Mouse (Mus musculus) small intestine, adult 2 months (tissue): ENCODE measurements around the gene Mmp14. TPM values are rescaled to one million over a fixed set of nuclear protein-coding genes. Genes with fewer than 3 reads are reported as not detected.

Experiments used
- H3K27ac ChIP-seq: fragments of 200-500 bp; 2 replicates; pipeline ENCODE4 v1.5.1; 2012; ENCODE audit warnings: low read depth, low read length, control low read depth, inconsistent platforms; ENCODE audit not compliant: insufficient read depth
- H3K27me3 ChIP-seq: fragments of 200-500 bp; 2 replicates; pipeline ENCODE4 v1.6.1; 2012; ENCODE audit warnings: mild to moderate bottlenecking, moderate library complexity, low read length, inconsistent platforms; ENCODE audit not compliant: control insufficient read depth, insufficient read depth
- H3K36me3 ChIP-seq: fragments of 200-500 bp; 2 replicates; pipeline ENCODE4 v1.6.1; 2012; ENCODE audit warnings: mild to moderate bottlenecking, low read length, control low read depth, inconsistent platforms; ENCODE audit not compliant: control insufficient read depth, insufficient read depth
- H3K4me1 ChIP-seq: fragments of 200-500 bp; 2 replicates; pipeline ENCODE4 v1.6.1; 2012; ENCODE audit warnings: low read length, inconsistent platforms, mixed read lengths; ENCODE audit not compliant: control insufficient read depth, insufficient read depth, insufficient read length
- H3K4me3 ChIP-seq: fragments of 200-500 bp; 2 replicates; pipeline ENCODE4 v1.5.1; 2012; ENCODE audit warnings: low read depth, mild to moderate bottlenecking, control low read depth, inconsistent platforms, low read length, moderate library complexity
- CTCF ChIP-seq: fragments of 200-500 bp; IDR thresholded peaks from 2 replicates; pipeline ENCODE4 v1.5.1; 2012; ENCODE audit warnings: low read depth, mild to moderate bottlenecking, control low read depth, inconsistent platforms, low read length, moderate library complexity, mixed read lengths; ENCODE audit not compliant: insufficient replicate concordance, insufficient read length; ENCODE audit errors: extremely low read depth
- POLR2A ChIP-seq: fragments of 200-500 bp; IDR thresholded peaks from 2 replicates; pipeline ENCODE4 v1.6.1; 2012; ENCODE audit warnings: low read depth, mild to moderate bottlenecking, control low read depth, inconsistent platforms, low read length, moderate library complexity
- WGBS: fragments of 180-500 bp; shearing (Covaris S2); methylation state at CpG from one replicate; pipeline ENCODE4 v1.1.7; 2018; 5-methylcytosine and 5-hydroxymethylcytosine counted together
- polyA plus RNA-seq: library from polyadenylated mRNA; depleted of rRNA; stranded (reverse); fragments of >200 nt; gene quantifications from 2 replicates; pipeline ENCODE4 v1.2.3, GENCODE M21; 2012

Gene Mmp14
- polyA plus RNA-seq, 1 experiment = 66.0 TPM

GRCm38 (mm10) chr14:54401723-54402122 lies 29.7 kb upstream of the Mmp14 start:
- 22% methylated on average over 3 of the region's 3 CpGs for WGBS
- TF ChIP-seq CTCF (no peak), POLR2A (no peak)
- H3K27ac ChIP-seq = peak overlapping the region; percentile 89
- H3K36me3 ChIP-seq = peaks cover 39% of the 10 kb centered on the region
- peaks cover 19% of the 10 kb centered on the region; the same call in 1 of the 2 replicates for H3K4me1 ChIP-seq
- H3K27me3 ChIP-seq = no peaks in the 10 kb centered on the region
- no peak overlapping the region for H3K4me3 ChIP-seq

DNA sequence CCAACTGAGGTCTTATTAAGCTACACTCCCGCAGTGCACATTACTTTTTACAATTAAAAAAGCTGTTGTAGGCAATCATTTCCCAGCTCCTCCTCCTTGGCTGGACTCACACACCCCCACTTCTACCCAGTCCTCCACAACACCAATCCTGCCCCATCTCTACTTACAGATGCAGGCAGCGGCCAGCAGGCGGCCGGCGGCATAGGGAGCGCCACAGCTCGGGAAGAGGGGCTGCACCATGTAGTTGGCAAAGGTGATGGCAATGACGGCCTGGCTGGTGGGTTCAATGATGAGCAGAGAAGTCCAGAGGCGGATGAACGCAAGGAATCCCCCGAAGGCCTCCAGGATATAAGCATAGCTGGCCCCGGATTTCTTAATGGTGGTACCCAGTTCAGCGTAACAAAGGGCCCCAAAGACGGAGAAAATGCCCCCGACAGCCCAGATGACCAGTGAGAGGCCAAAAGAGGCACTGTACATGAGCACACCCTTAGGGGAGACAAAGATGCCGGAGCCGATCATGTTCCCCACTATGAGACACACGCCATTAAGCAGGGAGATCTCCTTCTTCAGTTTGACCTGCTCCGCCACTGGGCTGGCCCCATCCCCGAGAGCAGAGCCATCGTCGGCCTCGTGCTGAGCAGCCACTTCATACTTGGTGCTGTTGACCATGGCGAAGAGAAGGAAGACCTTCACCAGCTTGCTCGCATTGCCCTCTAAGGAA lies 22.9 kb upstream of the Mmp14 start:
- Histone ChIP-seq H3K36me3 (peaks cover 34% of the 10 kb centered on the region), H3K4me1 (peaks cover 15% of the 10 kb centered on the region), H3K27ac (peak overlapping the region; percentile 97), H3K27me3 (no peaks in the 10 kb centered on the region), H3K4me3 (peak overlapping the region; percentile 70)
- peak; percentile 53; the same call in 1 of the 2 replicates for TF ChIP-seq POLR2A
- TF ChIP-seq CTCF = peak; percentile 64; the same call in 1 of the 2 replicates
- whole genome bisulfite sequencing = 44% methylated on average over 25 of the region's 25 CpGs

GRCm38 (mm10) chr14:54409057-54409645 lies 22.3 kb upstream of the Mmp14 start:
- WGBS = 32% methylated on average over 7 of the region's 7 CpGs
- peak; percentile 47; the same call in 1 of the 2 replicates for TF ChIP-seq POLR2A
- no peak for TF ChIP-seq CTCF
- no peaks in the 10 kb centered on the region for H3K27me3 ChIP-seq
- H3K27ac ChIP-seq = peak overlapping the region; percentile 97
- peak overlapping the region; percentile 70 for H3K4me3 ChIP-seq
- peaks cover 21% of the 10 kb centered on the region for H3K4me1 ChIP-seq
- H3K36me3 ChIP-seq = peaks cover 30% of the 10 kb centered on the region

DNA sequence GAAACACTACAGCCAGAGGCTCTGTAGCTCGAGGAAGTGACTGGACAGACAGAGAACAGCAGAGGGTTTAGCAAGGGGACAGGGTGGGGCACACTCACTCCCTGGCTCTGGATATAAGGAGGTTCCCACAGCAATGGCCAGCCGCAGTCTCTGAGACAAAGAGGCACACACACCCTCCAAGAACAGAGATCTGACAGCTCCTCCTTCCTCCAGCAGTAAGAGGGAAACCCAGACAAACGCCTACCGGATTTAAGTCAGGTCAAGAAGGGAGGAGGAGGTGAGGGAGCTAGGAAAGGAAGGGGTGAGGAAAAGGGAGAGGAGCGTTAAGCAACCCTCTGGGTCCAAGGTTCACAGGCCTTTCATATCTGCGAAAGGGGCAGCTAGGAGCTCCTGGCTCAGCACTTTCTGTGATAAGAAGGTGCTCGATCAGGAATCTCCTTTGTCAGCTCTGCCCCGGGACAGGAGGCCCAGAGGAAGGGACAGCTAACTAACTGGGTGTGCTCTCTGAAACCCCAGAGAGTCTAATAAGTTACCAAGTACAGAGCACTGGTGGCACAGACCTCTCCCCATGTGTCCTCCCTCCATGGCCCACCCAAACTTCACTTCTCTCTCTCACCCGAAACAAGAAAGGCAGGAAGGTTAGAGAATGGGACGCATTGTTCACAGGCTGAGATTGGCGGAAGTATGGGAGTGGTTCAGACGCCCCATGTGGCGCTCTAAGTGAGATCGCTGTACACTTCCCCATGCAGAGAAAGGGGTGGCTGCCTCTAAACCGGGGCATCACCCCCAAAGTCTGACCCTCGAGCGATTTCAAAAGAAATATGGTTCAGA lies 21.2 kb upstream of the Mmp14 start:
- 14% methylated on average over 17 of the region's 17 CpGs for WGBS
- peak overlapping the region; percentile 97 for H3K27ac ChIP-seq
- TF ChIP-seq POLR2A (peak; percentile 67; the same call in 1 of the 2 replicates), CTCF (no peak; the same call in 1 of the 2 replicates)
- peaks cover 20% of the 10 kb centered on the region for H3K36me3 ChIP-seq
- H3K4me1 ChIP-seq = peaks cover 20% of the 10 kb centered on the region
- no peaks in the 10 kb centered on the region for H3K27me3 ChIP-seq
- peak overlapping the region; percentile 70 for H3K4me3 ChIP-seq

GRCm38 (mm10) chr14:54412000-54412576 lies 19.3 kb upstream of the Mmp14 start:
- no peaks in the 10 kb centered on the region for H3K27me3 ChIP-seq
- no peak overlapping the region for H3K27ac ChIP-seq
- TF ChIP-seq POLR2A (no peak), CTCF (no peak)
- WGBS = 77% methylated on average over 9 of the region's 9 CpGs
- peaks cover 11% of the 10 kb centered on the region for H3K36me3 ChIP-seq
- H3K4me3 ChIP-seq = no peak overlapping the region
- peaks cover 24% of the 10 kb centered on the region for H3K4me1 ChIP-seq

GRCm38 (mm10) chr14:54412629-54413170 lies 18.7 kb upstream of the Mmp14 start:
- Histone ChIP-seq H3K27me3 (no peaks in the 10 kb centered on the region), H3K27ac (no peak overlapping the region; the same call in 1 of the 2 replicates), H3K4me1 (peaks cover 24% of the 10 kb centered on the region), H3K36me3 (0 out of 2 replicates have a peak, but pooled peaks cover 6% of the 10 kb centered on the region), H3K4me3 (no peak overlapping the region)
- no peak for TF ChIP-seq POLR2A
- peak; percentile 65; the same call in 1 of the 2 replicates for TF ChIP-seq CTCF
- 67% methylated on average over 2 of the region's 2 CpGs for WGBS
